Mouse (Mus musculus) spleen, adult 2 months (tissue): ENCODE measurements around the gene Rab36. TPM values are rescaled to one million over a fixed set of nuclear protein-coding genes. Genes with fewer than 3 reads are reported as not detected.

Experiments
- DNase-seq, 2 experiments: peaks; one replicate each; pipeline versions ENCODE4 v3.0.0 to v3.0.0-alpha.2; 2012 to 2021; ENCODE audit warnings: low spot score in 2 of 2, low read depth in 1 of 2
- H3K27ac ChIP-seq: fragments of 200-500 bp; 2 replicates; pipeline ENCODE4 v1.5.1; 2012; ENCODE audit warnings: low read length, inconsistent platforms; ENCODE audit not compliant: insufficient read depth
- H3K27me3 ChIP-seq: fragments of 200-500 bp; 2 replicates; pipeline ENCODE4 v1.6.1; 2012; ENCODE audit warnings: mild to moderate bottlenecking, moderate library complexity, low read length, inconsistent platforms; ENCODE audit not compliant: control insufficient read depth, insufficient read depth
- H3K36me3 ChIP-seq: fragments of 200-500 bp; 2 replicates; pipeline ENCODE4 v1.6.1; 2012; ENCODE audit warnings: mild to moderate bottlenecking, low read length, inconsistent platforms; ENCODE audit not compliant: control insufficient read depth, insufficient read depth
- H3K4me1 ChIP-seq: fragments of 200-500 bp; 2 replicates; pipeline ENCODE4 v1.6.1; 2011; ENCODE audit warnings: inconsistent platforms; ENCODE audit not compliant: control insufficient read depth, insufficient read depth, insufficient read length
- H3K4me3 ChIP-seq: fragments of 200-500 bp; 2 replicates; pipeline ENCODE4 v1.5.1; 2011; ENCODE audit warnings: mild to moderate bottlenecking, inconsistent platforms; ENCODE audit not compliant: insufficient read depth, insufficient read length; ENCODE audit errors: extremely low read depth
- CTCF ChIP-seq: fragments of 200-500 bp; IDR thresholded peaks from 2 replicates; pipeline ENCODE4 v1.5.1; 2011; ENCODE audit warnings: mild to moderate bottlenecking, inconsistent platforms; ENCODE audit not compliant: insufficient read depth, insufficient read length, insufficient replicate concordance; ENCODE audit errors: extremely low read depth
- POLR2A ChIP-seq: fragments of 200-500 bp; IDR thresholded peaks from 2 replicates; pipeline ENCODE4 v1.6.1; 2011; ENCODE audit warnings: low read depth, low read length, inconsistent platforms
- WGBS: fragments of 180-500 bp; shearing (Covaris S2); methylation state at CpG from one replicate; pipeline ENCODE4 v1.1.7; 2018; 5-methylcytosine and 5-hydroxymethylcytosine counted together
- polyA plus RNA-seq: library from polyadenylated mRNA; depleted of rRNA; stranded (reverse); fragments of >200 nt; gene quantifications from 2 replicates; pipeline ENCODE4 v1.2.3, GENCODE M21; 2012; rRNA removed

Gene Rab36
- polyA plus RNA-seq = 3.4 and 3.7 TPM in 2 replicates

DNA sequence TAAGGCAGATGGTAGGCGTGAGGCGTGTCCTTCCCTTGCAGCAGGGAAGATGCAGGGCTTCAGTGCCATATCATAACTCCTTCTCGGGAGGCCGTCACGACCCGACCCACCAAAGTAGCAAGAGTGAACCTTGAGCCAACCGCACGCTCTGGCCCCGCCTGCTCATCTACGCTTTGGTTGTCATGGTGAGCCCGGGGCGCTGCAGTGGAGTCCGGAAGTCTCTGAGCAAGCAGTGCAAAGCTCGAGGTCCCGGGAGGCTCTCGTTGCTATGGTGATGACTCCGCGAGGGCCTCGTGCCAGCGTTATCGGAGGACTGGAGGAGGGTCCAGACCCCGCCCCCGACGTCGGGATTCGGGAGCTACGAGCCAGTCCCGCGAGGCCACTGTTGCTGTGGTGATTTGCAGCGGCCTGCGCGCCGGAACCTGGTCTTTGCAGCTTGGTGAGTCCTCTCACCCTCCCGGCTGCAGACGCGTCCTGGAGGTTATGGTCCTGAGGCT lies at the start of gene Rab36:
Gene Rab36, plus strand, starts transcription at position 176 of the 497 bp plus-strand sequence.
- peaks cover 4% of the 10 kb centered on the region; the same call in 1 of the 2 replicates for H3K4me1 ChIP-seq
- WGBS = 1% methylated on average over 36 of the region's 36 CpGs
- no peak within 1 kb of the TSS for H3K27ac ChIP-seq
- no peak for TF ChIP-seq CTCF
- TF ChIP-seq POLR2A = no peak
- no peaks in the 10 kb centered on the region for H3K36me3 ChIP-seq
- peak; percentile 52 to 79 for DNase-seq
- H3K4me3 ChIP-seq = peak within 1 kb of the TSS; percentile 49; the same call in 1 of the 2 replicates
- H3K27me3 ChIP-seq = no peaks in the 10 kb centered on the region

DNA sequence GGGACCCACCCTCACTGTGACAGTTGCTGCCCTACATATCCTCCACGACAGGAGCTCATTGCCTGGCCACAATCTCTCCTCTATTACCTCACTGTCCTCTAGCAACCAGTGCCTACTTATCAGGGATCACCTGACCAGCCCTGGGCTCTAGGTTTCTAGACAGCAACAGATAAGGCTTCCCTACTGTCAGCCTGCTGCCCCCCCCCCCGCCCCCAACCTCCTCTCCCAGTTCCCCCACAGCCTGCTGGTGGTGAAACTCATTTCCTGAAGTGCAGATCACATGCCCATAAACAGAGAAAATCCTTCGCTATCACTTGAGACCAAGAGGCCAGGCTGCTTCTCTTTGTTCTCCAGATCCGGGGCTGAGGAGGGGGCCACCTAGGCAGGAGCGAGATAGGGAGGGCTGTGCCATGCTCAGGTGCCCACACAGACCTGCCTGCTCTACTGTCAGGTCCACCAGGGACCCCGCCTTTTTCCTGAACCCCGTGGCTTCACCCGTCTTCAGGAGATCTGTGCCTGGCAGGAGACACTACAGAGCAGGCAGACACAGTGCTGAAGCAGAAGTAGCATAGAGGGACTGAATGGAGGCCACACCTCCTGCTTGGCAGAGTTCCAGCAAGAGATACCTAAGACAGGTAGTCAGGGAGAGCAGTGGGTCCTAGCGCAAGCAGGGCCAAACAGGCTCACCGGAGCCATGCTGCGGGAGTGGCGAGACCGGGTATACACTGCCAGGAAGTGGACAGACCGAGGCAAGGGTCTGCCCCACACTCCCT lies 49.0 kb upstream of the Rab36 start:
- Histone ChIP-seq H3K4me3 (no peak overlapping the region), H3K36me3 (no peaks in the 10 kb centered on the region)

DNA sequence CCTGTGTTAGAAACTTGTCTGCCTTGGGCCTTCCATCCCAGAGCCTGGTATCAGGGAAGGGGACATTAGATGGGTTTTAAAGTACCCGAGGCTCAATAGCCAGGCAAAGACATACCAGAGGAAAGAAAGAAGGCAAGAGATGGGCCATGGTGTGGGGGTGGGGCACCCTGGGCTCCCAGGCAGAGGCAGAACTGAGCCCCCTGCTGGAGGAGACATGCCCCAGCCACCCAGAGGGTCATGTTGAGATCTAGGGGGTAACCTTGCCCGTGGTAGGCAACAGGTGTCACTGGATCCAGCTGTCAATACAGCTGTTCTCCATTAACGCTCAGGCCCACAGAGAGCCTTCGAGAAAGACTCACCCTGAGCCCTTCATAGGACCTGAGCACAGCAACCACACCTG lies 47.0 kb upstream of the Rab36 start:
- Histone ChIP-seq H3K36me3 (no peaks in the 10 kb centered on the region), H3K4me1 (no peaks in the 10 kb centered on the region), H3K4me3 (no peak overlapping the region), H3K27me3 (no peaks in the 10 kb centered on the region), H3K27ac (no peak overlapping the region)
- 75% methylated on average over 4 of the region's 4 CpGs for WGBS
- TF ChIP-seq CTCF = no peak
- TF ChIP-seq POLR2A = no peak
- DNase-seq = no peak

More for the DNA sequence above, 49.0 kb upstream of the Rab36 start:
- Histone ChIP-seq H3K27me3 (no peaks in the 10 kb centered on the region), H3K4me1 (no peaks in the 10 kb centered on the region), H3K27ac (no peak overlapping the region)
- no peak for DNase-seq
- TF ChIP-seq POLR2A (no peak), CTCF (no peak)
- 27% methylated on average over 14 of the region's 14 CpGs for WGBS

DNA sequence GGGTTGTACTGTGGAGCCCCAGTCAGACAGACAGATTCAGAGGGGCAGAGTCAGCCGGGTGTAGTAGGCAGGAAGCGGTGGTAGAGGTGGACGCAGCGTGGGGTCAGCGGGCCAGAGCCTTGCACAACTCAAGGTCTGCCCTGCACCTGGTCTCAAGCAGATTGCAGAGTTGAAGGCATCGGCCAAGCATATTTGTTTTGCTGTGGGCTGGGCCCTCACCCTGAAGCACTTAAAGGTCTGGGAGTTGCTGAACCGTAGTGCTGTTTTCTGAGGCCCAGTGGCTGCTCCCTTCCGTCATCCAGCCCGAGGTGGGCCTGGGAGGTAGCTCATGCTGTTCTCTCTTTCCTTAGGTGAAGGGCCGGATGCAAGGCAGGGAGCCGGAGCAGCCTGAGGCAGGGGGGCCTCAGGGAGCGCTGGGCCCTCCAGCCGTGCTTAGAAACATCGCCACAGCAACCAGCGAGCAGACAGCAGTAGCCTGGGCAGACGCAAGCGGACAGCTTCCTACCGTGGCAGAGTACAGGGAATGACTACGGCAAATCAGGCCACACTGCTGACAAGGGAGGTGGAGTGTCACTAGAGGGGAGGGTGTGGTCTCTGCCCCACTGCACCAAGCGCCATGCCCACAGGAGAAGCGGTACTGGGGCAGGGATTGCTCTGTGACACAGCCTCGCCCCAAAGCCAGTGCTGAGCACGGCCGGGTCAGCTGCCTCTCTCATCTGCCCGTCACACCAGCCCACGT lies 46.1 kb upstream of the Rab36 start:
- no peaks in the 10 kb centered on the region for H3K36me3 ChIP-seq
- no peak for DNase-seq
- no peak overlapping the region for H3K27ac ChIP-seq
- no peak overlapping the region for H3K4me3 ChIP-seq
- WGBS = 87% methylated on average over 26 of the region's 26 CpGs
- no peaks in the 10 kb centered on the region for H3K27me3 ChIP-seq
- TF ChIP-seq CTCF (no peak), POLR2A (no peak)
- H3K4me1 ChIP-seq = no peaks in the 10 kb centered on the region

DNA sequence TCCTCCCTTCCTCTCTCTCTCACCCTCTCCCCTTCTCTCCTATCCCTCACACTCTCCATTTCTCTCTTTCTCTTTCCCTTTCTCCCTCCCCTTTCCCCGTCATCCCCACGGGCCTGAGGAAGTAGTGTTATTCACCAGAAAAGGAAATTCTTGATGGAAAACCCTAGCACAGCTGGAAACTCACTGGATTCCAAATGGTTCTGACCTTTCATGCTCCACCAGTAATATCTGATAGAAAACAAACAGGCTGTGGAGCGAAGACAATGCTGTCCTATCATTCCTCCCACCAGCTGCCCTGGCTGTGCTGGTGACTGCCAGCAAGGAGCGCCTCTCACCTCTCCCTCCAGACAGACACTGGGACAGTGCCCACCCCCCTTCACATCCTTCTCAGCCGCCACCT lies 42.0 kb upstream of the Rab36 start:
- Histone ChIP-seq H3K27ac (no peak overlapping the region), H3K4me1 (no peaks in the 10 kb centered on the region), H3K36me3 (no peaks in the 10 kb centered on the region), H3K27me3 (no peaks in the 10 kb centered on the region), H3K4me3 (no peak overlapping the region)
- TF ChIP-seq CTCF = no peak
- TF ChIP-seq POLR2A = no peak
- no peak for DNase-seq
- whole genome bisulfite sequencing = 72% methylated on average over 5 of the region's 5 CpGs

DNA sequence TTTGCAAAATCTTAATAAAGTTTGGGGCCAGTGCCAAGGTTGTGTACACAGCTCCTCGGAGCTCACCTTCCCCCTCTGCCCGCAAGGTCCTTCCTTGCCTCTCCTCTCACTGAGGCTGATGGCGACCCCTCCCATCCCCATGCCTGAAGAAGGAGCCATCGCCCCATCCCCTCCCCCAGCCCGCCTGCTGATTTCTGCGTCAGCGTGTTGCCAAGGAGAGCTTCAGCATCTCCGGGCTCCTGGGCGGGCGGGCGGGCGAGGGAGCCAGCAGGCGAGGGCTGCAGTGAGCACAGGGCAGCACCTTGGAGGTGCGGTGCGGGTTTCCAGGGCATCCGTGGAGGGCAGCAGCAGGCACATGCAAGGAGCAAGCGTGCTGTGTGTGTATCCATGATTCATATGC lies 41.5 kb upstream of the Rab36 start:
- Histone ChIP-seq H3K36me3 (no peaks in the 10 kb centered on the region), H3K27me3 (no peaks in the 10 kb centered on the region), H3K4me1 (no peaks in the 10 kb centered on the region), H3K4me3 (no peak overlapping the region), H3K27ac (no peak overlapping the region)
- DNase-seq = no peak
- 76% methylated on average over 17 of the region's 17 CpGs for WGBS
- no peak for TF ChIP-seq CTCF
- no peak for TF ChIP-seq POLR2A

DNA sequence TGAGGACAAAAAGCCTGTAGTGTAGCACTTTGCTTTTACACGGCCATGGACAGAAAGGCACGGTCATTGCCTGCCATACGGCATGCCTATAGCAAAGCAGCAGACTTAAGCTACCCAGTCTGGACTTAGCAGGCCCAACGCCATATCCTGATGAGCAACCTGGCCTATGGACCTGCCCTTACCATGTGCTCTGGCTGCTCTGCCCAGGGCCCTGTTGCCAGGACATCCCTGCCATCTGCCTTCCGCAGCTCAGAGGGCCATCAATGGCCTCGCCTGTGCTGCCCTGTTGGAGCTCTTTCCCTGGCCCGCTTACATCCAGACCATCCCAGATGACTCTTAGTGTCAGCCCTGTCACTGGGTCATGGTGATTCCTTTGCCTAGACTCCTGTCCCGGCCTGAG lies 35.5 kb upstream of the Rab36 start:
- no peak for DNase-seq
- Histone ChIP-seq H3K27me3 (no peaks in the 10 kb centered on the region), H3K4me1 (no peaks in the 10 kb centered on the region), H3K36me3 (no peaks in the 10 kb centered on the region), H3K4me3 (no peak overlapping the region), H3K27ac (no peak overlapping the region)
- TF ChIP-seq CTCF (no peak), POLR2A (no peak)
- 94% methylated on average over 8 of the region's 8 CpGs for WGBS
